Mouse (Mus musculus) gonadal fat pad, adult 2 months (tissue): Measurements from ENCODE around the gene Bcl11a. TPM values are rescaled to one million over a fixed set of nuclear protein-coding genes. Genes with fewer than 3 reads are reported as not detected.
"Not testable (repeated sequence)": the region's sequence is repeated elsewhere in the genome, so short reads cannot be mapped to it uniquely, and the experiment has no call there.

Experiments
- DNase-seq: peaks from one replicate; pipeline ENCODE4 v3.0.0-alpha.2; 2012; ENCODE audit warnings: low read depth
- polyA plus RNA-seq: library from polyadenylated mRNA; depleted of rRNA; stranded (reverse); fragments of >200 nt; gene quantifications from 2 replicates; pipeline ENCODE4 v1.2.3, GENCODE M21; 2012

Gene Bcl11a
- polyA plus RNA-seq, 1 experiment: 0.14 TPM

- peak; percentile 86 for DNase-seq
Observed at GRCm38 (mm10) chr11:24100449-24101070, 22.7 kb downstream of the Bcl11a start.

DNA sequence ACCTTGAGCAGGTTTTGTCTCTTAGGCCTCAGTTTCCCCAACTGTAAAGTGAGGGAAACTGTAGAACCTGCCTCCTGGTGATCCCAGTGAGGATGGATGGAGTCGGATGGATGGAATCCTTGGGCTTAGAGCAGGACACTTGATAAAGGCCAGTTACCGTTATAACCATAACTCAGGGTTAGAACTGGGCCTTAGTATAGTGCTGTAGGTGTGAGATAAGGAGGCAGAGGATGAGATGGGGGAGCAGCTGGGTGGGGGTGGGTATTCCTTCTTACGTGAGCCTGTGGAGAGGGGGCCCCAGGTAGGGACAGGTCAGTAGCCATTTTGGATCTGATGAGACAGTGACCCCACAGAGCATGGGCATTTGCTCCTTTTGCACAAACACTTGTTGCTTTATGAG, 23.8 kb downstream of the Bcl11a start:
- DNase-seq: no peak

GRCm38 (mm10) chr11:24102372-24102771, 24.5 kb downstream of the Bcl11a start:
- DNase-seq: no peak

DNA sequence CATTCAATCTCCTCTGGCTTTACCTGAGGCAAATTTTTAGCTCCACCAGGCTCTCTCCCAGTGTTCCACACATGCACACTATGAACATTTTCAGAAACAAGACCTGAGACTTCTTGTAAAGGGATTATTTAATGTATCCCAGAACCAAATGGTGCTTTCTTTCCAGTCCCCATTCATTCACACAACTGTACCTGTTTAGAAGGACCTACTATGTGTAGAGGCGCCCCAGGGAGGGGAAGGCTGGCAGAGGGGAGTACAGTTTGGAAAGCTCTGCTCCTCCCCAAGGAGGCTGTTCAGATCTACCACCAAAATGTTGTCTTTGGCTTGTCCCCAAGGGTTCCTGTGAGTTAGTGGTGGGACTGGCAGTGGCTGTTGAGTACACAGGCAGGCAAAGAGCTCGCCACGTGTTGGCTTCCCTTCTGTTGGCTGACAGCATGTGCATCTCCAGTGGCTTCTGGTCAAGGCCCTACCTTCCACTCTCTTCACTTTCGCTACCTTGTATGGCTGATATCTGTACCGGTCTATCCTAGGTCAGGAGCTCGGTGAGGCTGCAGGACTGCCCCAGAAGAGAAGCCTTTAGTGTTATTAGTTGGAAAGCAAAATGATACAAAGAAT, 25.4 kb downstream of the Bcl11a start:
- no peak for DNase-seq

DNA sequence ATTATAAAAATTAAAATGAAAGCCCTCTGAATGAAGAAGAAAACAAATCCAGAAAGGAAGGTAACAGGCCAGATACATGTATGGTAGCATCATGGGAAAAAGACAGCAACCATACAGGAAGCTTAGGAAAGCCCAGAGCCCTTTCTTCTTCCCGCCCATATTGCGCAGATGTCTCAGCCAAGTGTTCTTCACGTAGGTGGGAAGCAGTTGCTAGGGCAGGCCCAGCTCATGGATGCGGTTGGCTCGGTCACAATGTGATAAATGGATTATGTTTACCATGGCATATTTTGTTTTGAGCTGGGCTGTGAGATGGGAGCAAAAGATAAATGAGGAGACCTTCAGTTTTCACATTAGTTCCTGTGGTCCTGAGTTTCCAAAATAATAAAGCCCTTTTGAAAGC, 29.6 kb downstream of the Bcl11a start:
- no peak for DNase-seq

DNA sequence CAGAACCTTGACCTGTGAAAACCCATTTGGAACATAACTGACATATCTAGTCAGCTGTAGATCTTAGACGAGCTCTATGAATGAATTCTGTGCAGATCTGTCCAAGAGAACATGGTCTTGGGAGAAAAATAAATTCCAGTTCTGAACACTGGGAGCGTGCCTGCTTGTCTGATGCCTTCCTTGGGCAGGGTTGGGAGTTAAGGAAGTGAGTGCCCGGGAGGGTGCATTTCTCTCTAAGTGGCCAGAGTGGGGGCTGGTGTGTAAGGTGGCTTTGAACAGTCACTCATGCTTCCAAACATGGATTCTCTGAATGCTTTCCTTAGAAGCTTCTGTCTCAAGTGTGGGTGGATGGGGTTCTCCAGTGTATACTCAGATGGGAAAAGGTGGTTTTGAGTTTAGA, 31.1 kb downstream of the Bcl11a start:
- DNase-seq: no peak

DNA sequence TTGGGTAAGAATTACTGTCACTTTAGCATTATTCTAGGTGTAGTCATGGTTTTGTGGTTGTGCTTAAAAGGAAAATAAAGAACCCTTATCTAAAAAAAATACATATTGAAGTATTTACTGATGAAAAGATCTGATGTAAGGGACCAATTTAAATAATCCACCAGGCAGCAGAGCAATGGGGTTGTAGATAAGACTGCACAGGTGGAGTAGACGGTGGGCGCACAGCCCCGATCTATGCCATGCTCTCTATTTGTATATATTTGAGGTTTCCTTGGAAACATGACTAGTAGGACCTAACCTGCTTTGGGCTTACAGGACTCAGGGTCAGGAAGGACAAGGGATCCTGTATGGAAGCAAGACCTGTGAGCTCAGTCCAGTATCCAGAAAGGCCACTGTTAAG, 31.5 kb downstream of the Bcl11a start:
- DNase-seq: no peak

DNA sequence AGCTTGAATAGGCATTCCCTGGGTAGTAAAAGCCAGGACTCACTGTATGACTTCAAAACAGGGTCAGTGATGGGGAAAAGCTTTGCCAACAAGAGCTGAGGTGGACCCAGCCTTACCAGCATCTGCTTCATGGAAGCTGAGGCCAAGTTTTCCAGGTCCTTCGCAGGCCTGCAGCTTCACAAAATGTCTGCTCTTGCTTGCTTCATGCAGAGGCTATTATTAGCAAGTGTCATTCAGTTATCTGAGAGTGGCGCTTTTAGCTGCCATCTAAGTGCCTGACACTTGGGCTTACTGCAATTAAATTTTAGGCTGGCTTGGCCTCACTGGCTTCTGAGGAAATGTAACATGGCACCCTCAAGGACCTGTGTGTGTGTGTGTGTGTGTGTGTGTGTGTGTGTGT, 32.3 kb downstream of the Bcl11a start:
- no peak for DNase-seq

DNA sequence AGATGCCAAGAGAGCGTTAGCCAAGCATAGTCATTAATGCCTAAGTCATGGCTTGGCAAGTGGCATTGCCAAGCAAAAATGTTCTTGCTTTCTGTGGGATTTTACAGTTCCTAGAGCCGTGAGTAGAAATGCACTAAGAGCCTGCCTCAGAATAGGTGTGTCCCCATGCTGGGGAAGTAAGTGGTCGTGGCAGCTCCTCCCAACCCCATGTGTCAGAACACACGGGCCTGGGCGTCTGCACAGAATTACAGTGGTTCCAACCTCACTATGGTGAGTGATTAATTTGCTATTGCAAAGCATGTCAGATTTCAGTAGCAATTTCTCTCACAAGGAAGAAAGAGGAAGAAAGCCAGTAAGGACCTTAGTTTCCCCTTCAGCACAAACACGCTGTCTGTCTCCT, 33.9 kb downstream of the Bcl11a start:
- DNase-seq: no peak

GRCm38 (mm10) chr11:24115017-24115752, 37.3 kb downstream of the Bcl11a start:
- DNase-seq: no peak

DNA sequence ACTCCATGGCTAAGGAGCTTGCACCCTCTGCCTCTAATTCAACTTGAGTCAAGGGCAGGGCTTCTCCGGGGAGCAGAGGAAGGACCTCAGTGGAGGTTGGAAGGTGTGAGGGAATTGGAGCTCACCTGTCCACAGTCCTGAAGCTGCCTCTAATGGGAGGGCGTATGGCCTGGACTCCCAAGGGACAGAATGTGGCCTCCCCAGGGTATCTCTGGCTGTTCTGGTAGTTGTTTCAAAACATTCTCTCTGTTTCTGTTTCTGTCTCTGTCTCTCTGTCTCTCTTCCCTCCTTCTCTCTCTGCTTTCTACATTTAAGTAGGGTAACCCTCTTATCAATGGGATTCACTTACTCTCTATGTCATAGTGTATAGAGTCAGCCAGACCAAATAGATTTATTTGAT, 38.2 kb downstream of the Bcl11a start:
- DNase-seq: no peak

DNA sequence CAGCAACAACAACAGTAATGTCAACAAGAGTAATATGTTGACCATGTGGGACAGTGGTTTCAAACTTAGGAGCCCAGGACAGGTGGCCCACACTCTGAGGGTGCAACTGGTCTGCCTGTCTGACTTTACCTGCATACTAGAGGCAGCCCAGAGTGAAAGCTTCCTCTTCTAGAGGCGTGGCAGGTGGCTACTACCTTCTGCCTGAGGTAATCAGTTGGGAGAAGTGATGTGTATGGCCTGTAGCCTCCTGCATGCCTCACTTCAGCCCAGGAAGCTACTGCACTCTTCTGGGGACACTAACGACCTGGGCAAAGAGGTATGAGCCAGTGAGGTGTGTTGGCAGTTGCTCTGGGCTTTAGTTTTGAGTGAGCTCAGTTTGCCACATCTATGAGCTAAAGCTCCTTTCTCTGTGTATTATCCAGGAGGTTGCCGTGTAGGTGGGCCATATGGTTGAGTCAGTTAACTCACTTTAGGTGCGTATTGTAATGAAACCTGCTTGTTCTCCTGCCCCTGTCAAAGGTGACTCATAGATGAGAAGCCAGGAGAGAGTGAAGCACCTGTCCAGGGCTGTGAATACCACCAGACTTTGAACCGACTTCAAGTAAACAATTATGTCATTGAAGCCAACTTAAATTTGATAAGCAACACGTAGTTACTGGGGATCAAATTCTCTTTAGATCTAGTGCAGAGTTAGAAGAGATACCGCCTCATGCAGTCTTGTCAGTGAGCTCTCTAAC, 38.9 kb downstream of the Bcl11a start:
- no peak for DNase-seq

DNA sequence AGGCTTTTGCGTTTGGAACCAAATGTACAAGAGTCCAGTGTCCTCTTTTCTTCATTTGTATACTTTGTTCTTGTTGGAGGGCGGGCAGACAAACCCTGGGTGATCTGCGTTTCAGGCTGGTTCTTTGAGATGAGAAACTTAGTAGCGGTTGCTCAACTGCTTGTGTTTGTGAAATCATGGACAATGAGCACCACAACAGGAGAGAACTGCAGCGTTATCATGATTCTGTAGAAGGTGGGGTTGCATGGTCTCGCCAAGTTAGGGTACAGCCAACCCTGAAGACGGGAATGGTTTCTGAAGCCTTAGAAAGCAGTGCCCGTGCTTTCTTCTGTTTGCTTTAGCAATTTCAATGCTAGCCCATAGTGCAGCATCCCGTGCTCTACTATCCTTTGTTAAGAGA, 43.3 kb downstream of the Bcl11a start:
- no peak for DNase-seq

- DNase-seq: no peak
Observed at GRCm38 (mm10) chr11:24122899-24123298, 45.0 kb downstream of the Bcl11a start.

GRCm38 (mm10) chr11:24123991-24124390, 46.1 kb downstream of the Bcl11a start:
- no peak for DNase-seq

GRCm38 (mm10) chr11:24125098-24125497, 47.2 kb downstream of the Bcl11a start:
- DNase-seq: no peak

DNA sequence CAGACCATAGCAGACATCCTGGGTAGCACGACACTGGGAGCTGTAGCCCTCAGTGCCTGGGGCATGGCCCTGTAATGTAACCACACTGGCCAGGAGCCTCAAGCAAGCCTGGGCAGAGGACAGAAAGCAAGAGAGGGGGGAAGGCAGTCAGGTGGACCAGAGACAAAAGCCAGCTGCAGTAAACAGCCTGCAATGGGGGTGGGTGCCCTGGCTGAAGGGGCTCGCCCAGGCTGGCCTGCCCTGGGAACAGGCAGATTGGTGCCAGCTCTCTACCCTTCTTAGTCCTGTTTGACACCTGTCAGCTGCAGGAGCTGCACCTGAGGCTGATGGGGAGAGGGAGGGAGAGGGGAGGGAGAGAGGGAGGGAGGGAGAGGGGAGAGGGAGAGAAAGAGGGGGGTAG, 50.1 kb downstream of the Bcl11a start:
- DNase-seq: no peak

- DNase-seq: not testable (repeated sequence)
Observed at GRCm38 (mm10) chr11:24128880-24129279, 51.0 kb downstream of the Bcl11a start.

- no peak for DNase-seq
Observed at GRCm38 (mm10) chr11:24129358-24130185, 51.7 kb downstream of the Bcl11a start.

DNA sequence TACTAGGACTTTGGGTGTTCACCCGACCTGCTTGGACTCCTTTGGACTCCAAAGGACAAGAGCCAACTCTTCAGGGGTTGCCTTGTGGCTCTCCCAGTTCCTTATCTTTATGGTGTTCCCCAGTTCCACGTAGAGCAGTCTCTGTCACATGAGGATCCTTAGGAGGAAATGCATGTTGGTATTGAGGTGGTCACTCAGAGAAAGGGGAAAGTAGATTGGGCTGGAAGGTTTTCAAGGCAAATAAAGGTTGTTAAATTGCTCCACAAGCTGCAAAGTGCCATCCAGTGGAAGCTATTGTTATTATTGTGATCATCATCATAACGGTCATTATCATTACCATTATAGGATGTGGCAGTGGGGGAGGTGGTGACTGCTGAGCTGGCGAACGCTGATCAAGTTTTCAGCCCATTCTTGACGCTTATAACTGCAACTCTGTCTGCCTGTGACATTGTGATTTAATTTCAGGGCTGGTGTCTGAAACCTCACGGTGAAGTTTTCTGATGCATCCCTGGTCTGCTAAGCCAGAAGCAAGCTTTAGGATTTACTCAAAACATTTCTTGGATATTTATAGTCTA, 52.4 kb downstream of the Bcl11a start:
- no peak for DNase-seq

DNA sequence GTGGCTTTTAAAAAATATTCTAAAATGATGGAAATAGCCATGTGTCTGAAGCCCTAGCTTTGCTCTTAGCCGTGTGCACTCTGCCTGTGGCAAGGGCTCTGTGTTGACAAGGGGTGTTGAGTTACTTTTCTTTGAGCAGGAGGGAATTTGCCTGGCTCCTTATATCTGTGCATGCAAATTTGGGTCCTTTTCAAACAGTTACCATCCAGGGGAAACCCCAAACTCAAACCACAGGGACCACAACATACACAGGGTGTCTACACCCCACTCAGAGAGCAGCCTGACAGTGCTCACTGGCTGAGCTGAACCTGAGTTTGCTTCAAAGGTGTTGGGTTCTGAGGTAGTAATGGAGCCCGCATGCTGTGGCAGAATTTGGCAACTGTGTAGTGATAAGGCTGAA, 54.0 kb downstream of the Bcl11a start:
- no peak for DNase-seq
